Mouse (Mus musculus): ENCODE measurements at regions not wholly inside any gene's neighbourhood (a gene's known extent, or its start where the extent isn't known, plus 50 kb on each side); places are given as distances from the start of the nearest gene placed in this dataset.
A peak's percentile ranks its signal among the peaks of the same experiment; 100 is the strongest.

DNA sequence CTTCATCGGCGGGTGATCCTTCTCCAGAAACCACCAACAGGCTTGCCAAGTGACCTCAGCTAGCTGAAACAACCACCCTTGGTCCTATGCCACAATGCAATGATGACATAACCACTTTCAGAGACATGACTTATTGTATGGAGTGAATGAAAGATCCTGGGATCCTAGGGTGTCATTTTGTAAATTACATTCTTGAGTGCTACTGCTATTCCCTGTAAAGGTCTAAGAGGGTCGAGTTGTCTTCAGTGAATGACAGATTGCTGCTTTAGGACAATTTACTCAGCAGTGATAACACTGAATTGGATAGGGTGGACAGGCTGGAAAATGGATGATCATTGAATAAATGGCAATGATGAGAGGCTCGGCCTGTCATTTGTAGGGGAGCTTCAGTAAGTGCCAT, 692.4 kb downstream of the Gm9008 start:
- DNase-seq (ENCODE audit: low read depth, low spot score), result peak; percentile 2

GRCm38 (mm10) chr6:75799993-75800392, 697.6 kb downstream of the Gm9008 start:
- no peak for DNase-seq (ENCODE audit: low read depth, low spot score)

DNA sequence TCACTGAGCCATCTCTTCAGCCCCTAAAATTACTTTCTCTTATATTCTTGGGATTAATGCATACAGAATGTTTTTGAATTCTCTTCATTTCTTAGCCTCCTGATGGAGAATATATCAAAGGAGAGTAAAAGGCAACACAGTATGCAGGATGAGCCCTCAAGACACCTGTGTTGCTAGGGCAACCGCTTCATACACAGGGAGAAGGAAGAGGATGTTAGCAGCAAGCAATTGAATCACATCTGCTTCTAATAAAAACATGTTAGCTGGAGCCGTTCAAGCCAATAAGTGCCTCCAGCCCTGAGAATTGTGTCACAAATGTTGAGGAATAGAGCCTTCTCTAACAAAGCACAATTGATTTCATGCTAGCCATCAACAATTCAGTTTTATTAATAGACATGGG, 698.0 kb downstream of the Gm9008 start:
- DNase-seq (ENCODE audit: low read depth, low spot score), result no peak

DNA sequence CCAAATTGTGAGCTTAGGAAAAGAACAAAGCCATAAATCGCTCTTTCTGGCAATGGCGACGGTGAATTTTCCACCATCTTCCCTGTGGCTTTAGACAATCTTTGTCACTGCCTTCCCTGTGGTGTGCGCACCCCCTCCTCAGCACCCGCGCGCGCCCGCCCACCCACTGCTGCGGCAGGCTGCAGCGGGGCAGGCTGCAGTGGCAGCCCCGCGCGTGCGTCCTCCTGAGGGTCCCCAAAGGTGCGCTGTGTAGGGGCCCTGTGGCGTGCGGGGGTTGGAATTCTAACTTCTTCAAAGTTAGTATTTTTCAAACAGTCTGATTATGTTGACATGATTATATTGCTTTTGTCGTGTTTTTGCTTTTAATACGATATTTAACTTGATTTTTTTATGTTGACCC, 714.9 kb downstream of the Gm9008 start:
- DNase-seq (ENCODE audit: low read depth, low spot score), result no peak

DNA sequence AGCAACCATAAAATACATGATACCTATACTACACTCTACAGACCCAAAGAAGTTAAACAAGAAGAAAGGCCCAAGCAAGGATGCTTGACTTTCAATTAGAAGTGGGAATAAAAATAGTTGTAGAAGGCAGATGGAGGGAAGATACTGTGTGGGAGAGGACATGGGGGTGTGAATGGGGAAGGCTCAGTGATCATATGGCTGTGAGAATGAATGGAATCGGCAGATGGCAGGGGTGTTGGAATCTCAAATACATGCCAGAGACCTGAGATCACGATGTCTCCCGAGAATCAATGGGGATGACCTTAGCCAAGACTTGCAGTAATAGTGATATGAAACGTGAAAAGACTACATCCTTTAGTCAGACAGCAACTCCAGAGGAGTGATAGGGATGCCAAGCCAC, 734.5 kb downstream of the Gm9008 start:
- peak; percentile 40 for DNase-seq (ENCODE audit: low read depth, low spot score)

GRCm38 (mm10) chr6:75756184-75756583, 741.4 kb downstream of the Gm9008 start:
- DNase-seq (ENCODE audit: low read depth, low spot score), result peak; percentile 6
